Mouse (Mus musculus): ENCODE measurements around the gene Klhdc4.

Klhdc4 gene

GRCm38 (mm10) chr8:121849303-121849702 lies 19.9 kb upstream of the Klhdc4 start:
- no peak for DNase-seq

- DNase-seq, result no peak
Measured at GRCm38 (mm10) chr8:121848495-121848894, 19.1 kb upstream of the Klhdc4 start.

GRCm38 (mm10) chr8:121847987-121848386 lies 18.6 kb upstream of the Klhdc4 start:
- DNase-seq, result no peak

GRCm38 (mm10) chr8:121847261-121847822 lies 18.0 kb upstream of the Klhdc4 start:
- DNase-seq, result no peak

- DNase-seq, result no peak
Measured at GRCm38 (mm10) chr8:121846815-121847214, 17.4 kb upstream of the Klhdc4 start.

- no peak for DNase-seq
Measured at GRCm38 (mm10) chr8:121844765-121845164, 15.4 kb upstream of the Klhdc4 start.

GRCm38 (mm10) chr8:121843184-121843733 lies 13.9 kb upstream of the Klhdc4 start:
- no peak for DNase-seq

- DNase-seq, result no peak
Measured at GRCm38 (mm10) chr8:121842064-121842955, 12.9 kb upstream of the Klhdc4 start.

GRCm38 (mm10) chr8:121841242-121841641 lies 11.9 kb upstream of the Klhdc4 start:
- DNase-seq, result peak; percentile 55

- peak; percentile 84 for DNase-seq
Measured at GRCm38 (mm10) chr8:121832503-121832902, 3.1 kb upstream of the Klhdc4 start.

GRCm38 (mm10) chr8:121832061-121832460 lies 2.7 kb upstream of the Klhdc4 start:
- DNase-seq, result no peak

GRCm38 (mm10) chr8:121829777-121830362 lies 501 bp upstream of the Klhdc4 start:
- DNase-seq, result peak; percentile 32

GRCm38 (mm10) chr8:121828376-121829023 lies 869 bp downstream of the Klhdc4 start:
- no peak for DNase-seq

- no peak for DNase-seq
Measured at GRCm38 (mm10) chr8:121827726-121828125, 1.6 kb downstream of the Klhdc4 start.

GRCm38 (mm10) chr8:121821770-121822169 lies 7.6 kb downstream of the Klhdc4 start:
- no peak for DNase-seq

GRCm38 (mm10) chr8:121821320-121821719 lies 8.0 kb downstream of the Klhdc4 start:
- DNase-seq, result no peak

GRCm38 (mm10) chr8:121820840-121821239 lies 8.5 kb downstream of the Klhdc4 start:
- no peak for DNase-seq

GRCm38 (mm10) chr8:121818226-121818625 lies 11.1 kb downstream of the Klhdc4 start:
- no peak for DNase-seq

- DNase-seq, result no peak
Measured at GRCm38 (mm10) chr8:121811931-121812570, 17.3 kb downstream of the Klhdc4 start.

- DNase-seq, result no peak
Measured at GRCm38 (mm10) chr8:121811502-121811901, 17.9 kb downstream of the Klhdc4 start.

- DNase-seq, result no peak
Measured at GRCm38 (mm10) chr8:121809524-121810155, 19.7 kb downstream of the Klhdc4 start.

GRCm38 (mm10) chr8:121808032-121808431 lies 21.3 kb downstream of the Klhdc4 start:
- DNase-seq, result no peak
